Mouse (Mus musculus): ENCODE results near the gene Slamf9.

GRCm38 (mm10) chr1:172450226-172450625 lies 24.9 kb upstream of the Slamf9 start:
- TF ChIP-seq CTCF (IDR thresholded peaks at IDR 0.05; ENCODE audit: low read depth, low read length) (no peak), GATA1 (IDR thresholded peaks at IDR 0.05; ENCODE audit: borderline replicate concordance, low read length) (no peak), TAL1 (conservative IDR thresholded peaks at IDR 0.05; ENCODE audit: low read depth, low read length) (no peak)

All from G1E (cell line).